Mouse (Mus musculus): ENCODE data around the gene Abhd18. TPM values are rescaled to one million over a fixed set of nuclear protein-coding genes. Genes with fewer than 3 reads are reported as not detected.
"Not testable (repeated sequence)": the region's sequence is repeated elsewhere in the genome, so short reads cannot be mapped to it uniquely, and the experiment has no call there.

The Abhd18 gene
- polyA plus RNA-seq (2012; rRNA removed) = 2.5 and 3.0 TPM in 2 replicates

GRCm38 (mm10) chr3:40846957-40847017 is at the start of gene Abhd18:
Gene Abhd18, plus strand, starts transcription at chr3:40846970.
- not testable (repeated sequence) for H3K4me1 ChIP-seq (ENCODE audit: control insufficient read depth, insufficient read depth, low read length); DNase-seq
- peak within 1 kb of the TSS; percentile 62 for H3K4me3 ChIP-seq (replicated peaks; ENCODE audit: extremely low read depth, low read depth, low read length)
- WGBS = 0% methylated on average over 3 of the region's 4 CpGs

GRCm38 (mm10) chr3:40798054-40798453 is 48.7 kb upstream of the Abhd18 start:
- H3K4me3 ChIP-seq (replicated peaks; ENCODE audit: extremely low read depth, low read depth, low read length) = no peak overlapping the region
- TF ChIP-seq CTCF (IDR thresholded peaks at IDR 0.05; ENCODE audit: insufficient read depth, low read length) = no peak
- no peak for TF ChIP-seq POLR2A (IDR thresholded peaks at IDR 0.05; ENCODE audit: borderline replicate concordance, extremely low read depth, low read depth, low read length)
- DNase-seq = no peak
- WGBS = 60% methylated on average over 1 of the region's 1 CpGs
- no peaks in the 10 kb centered on the region; the same call in 1 of the 2 replicates for H3K4me1 ChIP-seq (ENCODE audit: control insufficient read depth, insufficient read depth, low read length)

DNA sequence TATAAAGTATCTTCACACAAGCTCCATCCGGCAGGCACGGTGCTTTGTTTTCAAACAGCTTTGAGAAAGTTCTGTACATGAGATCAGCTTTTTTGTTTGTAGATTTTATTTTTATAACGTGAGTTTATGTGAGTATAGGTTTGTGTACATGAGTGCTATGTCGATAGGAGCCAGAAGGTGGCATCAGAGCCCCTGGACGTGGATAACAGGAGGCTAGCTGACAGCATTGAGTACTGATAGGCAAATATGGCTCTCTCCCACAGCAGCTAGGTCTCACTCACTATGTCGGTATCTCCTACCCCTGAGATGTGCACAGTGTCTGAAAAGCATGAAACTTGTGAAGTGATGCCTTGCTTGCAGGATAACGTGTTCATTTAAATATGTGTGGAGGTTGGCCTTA is 48.3 kb upstream of the Abhd18 start:
- TF ChIP-seq CTCF (IDR thresholded peaks at IDR 0.05; ENCODE audit: insufficient read depth, low read length) (peak; percentile 57), POLR2A (IDR thresholded peaks at IDR 0.05; ENCODE audit: borderline replicate concordance, extremely low read depth, low read depth, low read length) (no peak)
- DNase-seq = peak; percentile 28
- WGBS = 44% methylated on average over 7 of the region's 7 CpGs

DNA sequence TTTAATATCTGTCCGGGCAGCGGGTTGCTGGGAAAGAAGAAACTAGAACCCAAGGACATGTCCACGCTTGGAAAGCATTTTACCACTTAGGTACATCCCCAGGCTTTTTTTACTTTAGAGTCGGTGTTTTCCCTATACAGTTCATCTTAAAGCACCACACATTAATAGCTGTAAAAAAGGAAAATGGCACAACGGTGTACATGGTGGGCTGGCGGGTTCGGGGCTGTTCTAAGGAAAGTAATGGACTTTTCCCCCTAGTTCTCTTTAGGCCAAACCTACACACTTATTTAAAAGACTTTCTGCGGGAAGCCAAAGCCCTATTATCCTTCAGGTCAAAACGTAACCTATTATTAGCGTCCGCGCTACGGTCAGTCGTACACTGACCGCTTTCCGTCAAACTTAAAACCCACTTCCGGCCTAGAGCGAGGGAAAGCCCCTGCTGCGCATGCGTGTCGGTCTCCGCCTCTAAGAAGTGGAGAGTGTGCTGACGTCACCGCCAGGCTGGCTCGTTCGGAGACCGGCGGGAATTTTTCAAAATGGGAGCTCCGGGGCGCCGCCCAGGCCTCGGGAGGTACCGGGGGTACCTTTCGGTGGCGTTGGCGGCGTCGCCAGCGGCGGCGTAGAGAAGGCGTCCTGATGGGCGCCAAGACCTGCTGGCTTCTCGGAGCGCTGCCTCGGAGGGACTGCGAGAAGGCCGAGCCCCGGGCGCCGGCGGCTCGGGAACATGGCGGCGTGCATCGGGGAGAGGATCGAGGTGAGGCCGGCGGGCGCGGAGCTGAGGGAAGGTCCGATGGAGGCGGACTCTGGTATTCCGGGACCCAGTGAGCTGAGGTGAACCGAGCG is 47.0 kb upstream of the Abhd18 start, which contains the start of gene Plk4:
TSS of gene Plk4 (plus strand) at position 490 of the 843 bp plus-strand sequence.
- TF ChIP-seq POLR2A (IDR thresholded peaks at IDR 0.05; ENCODE audit: borderline replicate concordance, extremely low read depth, low read depth, low read length) (peak; percentile 62; the same call in 1 of the 2 replicates), CTCF (IDR thresholded peaks at IDR 0.05; ENCODE audit: insufficient read depth, low read length) (no peak)
- Histone ChIP-seq H3K4me3 (replicated peaks; ENCODE audit: extremely low read depth, low read depth, low read length) (peak within 1 kb of the TSS; percentile 78), H3K4me1 (ENCODE audit: control insufficient read depth, insufficient read depth, low read length) (no peaks in the 10 kb centered on the region; the same call in 1 of the 2 replicates)
- WGBS = 2% methylated on average over 66 of the region's 66 CpGs
- DNase-seq = peak; percentile 92

More for the DNA sequence above, 48.3 kb upstream of the Abhd18 start:
- Histone ChIP-seq H3K4me3 (replicated peaks; ENCODE audit: extremely low read depth, low read depth, low read length) (no peak overlapping the region), H3K4me1 (ENCODE audit: control insufficient read depth, insufficient read depth, low read length) (no peaks in the 10 kb centered on the region; the same call in 1 of the 2 replicates)

DNA sequence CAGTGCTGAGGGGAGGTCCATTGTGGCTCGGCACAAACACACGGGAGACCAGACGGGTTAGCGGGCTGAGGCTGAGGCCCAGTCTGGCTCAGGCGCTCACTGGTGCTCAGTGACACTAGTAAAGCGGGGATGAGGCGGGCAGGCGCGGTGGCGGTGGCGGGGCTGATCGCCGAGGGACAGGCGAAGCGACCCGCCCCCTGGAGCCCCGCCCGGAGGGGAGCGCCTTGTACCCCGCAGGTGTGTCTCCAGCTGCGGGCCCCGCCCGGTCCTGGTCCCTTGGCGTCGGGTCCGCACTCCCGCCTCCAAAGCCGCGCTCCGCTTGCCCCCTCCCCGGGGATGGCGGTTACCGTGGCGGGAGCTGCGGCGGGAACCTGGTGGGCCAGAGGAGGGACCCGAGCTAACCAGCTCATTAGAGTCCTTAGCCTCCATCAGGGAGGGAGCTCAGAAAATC is 46.4 kb upstream of the Abhd18 start:
- WGBS = 1% methylated on average over 37 of the region's 37 CpGs
- no peaks in the 10 kb centered on the region; the same call in 1 of the 2 replicates for H3K4me1 ChIP-seq (ENCODE audit: control insufficient read depth, insufficient read depth, low read length)
- peak overlapping the region; percentile 77 for H3K4me3 ChIP-seq (replicated peaks; ENCODE audit: extremely low read depth, low read depth, low read length)
- TF ChIP-seq CTCF (IDR thresholded peaks at IDR 0.05; ENCODE audit: insufficient read depth, low read length) (no peak), POLR2A (IDR thresholded peaks at IDR 0.05; ENCODE audit: borderline replicate concordance, extremely low read depth, low read depth, low read length) (no peak)
- DNase-seq = no peak

DNA sequence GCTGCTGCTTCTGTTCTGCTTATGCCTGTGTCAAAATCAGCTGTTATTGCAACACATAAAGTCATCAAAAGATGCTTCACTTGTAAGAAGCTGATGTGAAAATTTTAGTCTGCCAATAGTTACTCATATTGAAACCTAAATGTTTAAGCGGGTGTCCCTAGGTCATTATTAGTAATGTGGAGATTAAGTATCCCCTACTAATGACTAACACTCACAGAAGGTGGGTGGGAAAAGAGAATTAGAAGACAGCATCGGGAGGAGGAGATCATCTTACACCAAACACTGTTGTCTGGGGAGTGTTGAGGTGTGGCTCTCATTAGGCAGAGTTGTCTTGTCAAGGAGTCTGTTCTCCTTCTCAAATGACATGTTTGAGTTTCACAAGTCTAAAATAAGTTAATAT is 39.9 kb upstream of the Abhd18 start:
- 76% methylated on average over 2 of the region's 2 CpGs for WGBS
- no peak for DNase-seq
- Histone ChIP-seq H3K4me3 (replicated peaks; ENCODE audit: extremely low read depth, low read depth, low read length) (no peak overlapping the region), H3K4me1 (ENCODE audit: control insufficient read depth, insufficient read depth, low read length) (no peaks in the 10 kb centered on the region)
- TF ChIP-seq POLR2A (IDR thresholded peaks at IDR 0.05; ENCODE audit: borderline replicate concordance, extremely low read depth, low read depth, low read length) (no peak), CTCF (IDR thresholded peaks at IDR 0.05; ENCODE audit: insufficient read depth, low read length) (no peak)

DNA sequence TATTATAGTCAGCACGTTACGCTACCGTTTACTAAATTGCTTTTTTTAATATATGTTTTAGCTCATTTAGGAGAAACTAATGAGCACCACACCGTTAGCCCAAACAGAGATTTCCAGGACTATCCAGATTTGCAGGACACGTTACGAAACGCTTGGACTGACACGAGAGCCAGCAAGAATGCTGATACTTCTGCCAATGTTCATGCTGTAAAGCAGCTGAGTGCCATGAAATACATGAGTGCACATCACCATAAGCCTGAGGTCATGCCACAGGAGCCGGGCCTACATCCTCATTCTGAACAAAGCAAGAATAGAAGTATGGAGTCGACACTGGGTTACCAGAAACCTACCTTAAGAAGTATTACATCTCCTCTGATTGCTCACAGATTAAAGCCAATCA is 38.1 kb upstream of the Abhd18 start:
- no peak for TF ChIP-seq CTCF (IDR thresholded peaks at IDR 0.05; ENCODE audit: insufficient read depth, low read length)
- TF ChIP-seq POLR2A (IDR thresholded peaks at IDR 0.05; ENCODE audit: borderline replicate concordance, extremely low read depth, low read depth, low read length) = no peak
- WGBS = 84% methylated on average over 10 of the region's 10 CpGs
- no peak for DNase-seq
- H3K4me3 ChIP-seq (replicated peaks; ENCODE audit: extremely low read depth, low read depth, low read length) = no peak overlapping the region
- H3K4me1 ChIP-seq (ENCODE audit: control insufficient read depth, insufficient read depth, low read length) = no peaks in the 10 kb centered on the region

- no peak overlapping the region for H3K4me3 ChIP-seq (replicated peaks; ENCODE audit: extremely low read depth, low read depth, low read length)
- TF ChIP-seq CTCF (IDR thresholded peaks at IDR 0.05; ENCODE audit: insufficient read depth, low read length) (no peak), POLR2A (IDR thresholded peaks at IDR 0.05; ENCODE audit: borderline replicate concordance, extremely low read depth, low read depth, low read length) (no peak)
- DNase-seq = no peak
- H3K4me1 ChIP-seq (ENCODE audit: control insufficient read depth, insufficient read depth, low read length) = no peaks in the 10 kb centered on the region
- WGBS = 78% methylated on average over 2 of the region's 2 CpGs
These were observed 36.9 kb upstream of the Abhd18 start for GRCm38 (mm10) chr3:40809894-40810293.

- DNase-seq = no peak
- no peak for TF ChIP-seq CTCF (IDR thresholded peaks at IDR 0.05; ENCODE audit: insufficient read depth, low read length)
- TF ChIP-seq POLR2A (IDR thresholded peaks at IDR 0.05; ENCODE audit: borderline replicate concordance, extremely low read depth, low read depth, low read length) = no peak
- WGBS = 91% methylated on average over 2 of the region's 2 CpGs
- no peaks in the 10 kb centered on the region for H3K4me1 ChIP-seq (ENCODE audit: control insufficient read depth, insufficient read depth, low read length)
- H3K4me3 ChIP-seq (replicated peaks; ENCODE audit: extremely low read depth, low read depth, low read length) = no peak overlapping the region
These were observed 33.5 kb upstream of the Abhd18 start for GRCm38 (mm10) chr3:40813275-40813674.

DNA sequence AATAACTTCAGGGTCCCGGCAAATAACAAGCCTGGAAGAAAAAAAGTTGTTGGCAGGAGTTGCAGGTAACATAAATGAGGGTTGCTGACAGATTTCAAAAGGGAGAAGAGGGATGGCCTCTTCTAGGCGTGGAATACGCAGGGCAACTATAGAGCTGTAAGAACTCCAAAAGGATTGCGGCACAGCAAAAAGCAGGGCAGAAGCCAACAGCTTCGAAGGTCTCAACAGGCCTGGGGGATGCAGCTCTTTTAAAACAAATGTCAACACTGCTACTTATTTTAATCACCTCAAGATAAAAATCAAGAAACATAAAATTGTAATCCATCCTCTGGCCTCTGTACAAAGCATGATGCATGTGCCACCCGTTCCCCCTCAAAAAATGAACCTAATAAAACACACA is 1.2 kb upstream of the Abhd18 start:
- not testable (repeated sequence) for H3K4me1 ChIP-seq (ENCODE audit: control insufficient read depth, insufficient read depth, low read length); H3K4me3 ChIP-seq (replicated peaks; ENCODE audit: extremely low read depth, low read depth, low read length); DNase-seq
- 69% methylated on average over 6 of the region's 6 CpGs for WGBS

Measured in lung, adult 2 months (tissue).